Mouse (Mus musculus): ENCODE measurements around the gene Lama5. TPM values are rescaled to one million over a fixed set of nuclear protein-coding genes. Genes with fewer than 3 reads are reported as not detected.

Lama5 gene
- 0.09 and 0.66 TPM in 2 replicates for total RNA-seq (2023)

GRCm38 (mm10) chr2:180225762-180226378 is at the start of gene Lama5:
Gene Lama5 (minus strand): TSS chr2:180225859.

DNA sequence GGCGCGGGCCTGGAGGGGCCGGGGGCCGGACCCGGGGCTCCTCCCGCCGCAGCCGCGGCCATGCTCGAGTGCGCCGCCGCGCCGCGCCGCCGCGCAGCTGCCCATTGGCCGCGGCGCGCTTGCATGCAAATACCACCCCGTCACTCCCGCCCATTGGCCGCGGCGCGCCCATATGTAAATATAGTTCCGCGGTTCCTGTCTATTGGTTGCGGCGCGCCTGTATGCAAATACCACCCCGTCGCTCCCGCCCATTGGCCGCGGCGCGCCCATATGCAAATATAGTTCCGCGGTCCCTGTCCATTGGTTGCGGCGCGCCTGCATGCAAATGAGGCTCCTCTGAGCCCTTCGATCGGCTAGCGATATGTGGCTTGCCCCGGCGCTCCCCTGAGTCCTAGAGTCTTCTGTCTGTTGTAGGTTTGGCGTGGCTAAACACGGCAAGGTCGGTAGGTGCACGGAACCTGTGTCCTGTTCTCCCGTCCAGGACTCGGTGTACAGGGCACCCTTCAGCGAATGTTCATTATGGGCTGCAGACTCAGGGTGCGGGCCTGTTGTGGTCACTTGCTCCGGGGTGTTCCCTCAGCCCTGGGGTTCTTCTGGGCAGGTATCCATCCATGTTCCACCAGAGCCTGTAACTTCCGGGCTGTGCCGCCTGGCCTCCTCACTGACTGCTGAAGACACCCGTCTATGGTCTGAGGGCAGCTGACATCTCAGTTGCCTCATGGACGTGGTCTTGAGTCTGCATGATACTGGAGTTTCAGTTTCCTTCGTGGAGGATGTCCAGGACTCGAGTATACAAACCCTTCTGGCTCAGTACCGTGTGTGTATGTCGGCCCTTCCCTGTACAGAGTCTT is 48.0 kb upstream of the Lama5 start, which contains the start of gene Cables2:
Gene Cables2 (minus strand): TSS at position 103 of the 851 bp plus-strand sequence.

DNA sequence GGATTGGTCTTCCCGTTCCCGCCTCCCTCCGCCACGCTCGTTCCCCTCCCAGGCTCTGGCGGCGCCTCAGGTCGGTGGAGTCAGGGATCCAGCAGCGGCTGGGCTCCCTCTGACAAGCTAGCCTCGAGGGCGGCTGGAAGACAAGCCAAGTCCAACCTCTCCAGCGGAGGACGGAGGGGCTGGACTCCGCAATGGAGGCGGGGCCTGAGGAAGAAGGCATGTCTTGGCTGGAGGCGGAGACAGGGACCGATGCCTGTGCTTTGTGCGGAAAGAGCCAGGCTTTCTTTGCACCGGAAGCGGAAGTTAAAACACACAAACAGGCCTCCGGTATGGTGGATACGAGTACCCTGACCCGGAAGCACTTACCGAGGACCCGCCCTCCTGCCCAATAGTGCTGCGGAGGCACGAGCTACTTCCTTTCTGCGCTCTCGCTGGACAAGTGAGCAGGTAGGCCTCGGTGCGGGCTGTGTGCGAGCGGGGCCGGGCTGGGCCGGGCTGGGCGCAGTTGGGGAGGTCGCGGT is 31.4 kb upstream of the Lama5 start, which contains the start of gene Rps21:
Gene Rps21 (plus strand): TSS at position 377 of the 521 bp plus-strand sequence.

GRCm38 (mm10) chr2:180170806-180171521 is 54.7 kb downstream of the Lama5 start, which contains the start of gene Adrm1:
Gene Adrm1 (plus strand): TSS chr2:180171485.

Other genes with a start within 250 kb of the Lama5 start
- gene Taf4, start 249.2 kb downstream of the Lama5 start, total RNA-seq (2023): 30.3 and 46.5 TPM in 2 replicates
- 14.7 and 15.7 TPM in 2 replicates for gene Lsm14b, start 200.9 kb downstream of the Lama5 start, total RNA-seq (2023)
- gene Psma7, start 183.4 kb downstream of the Lama5 start, total RNA-seq (2023): 128 and 158 TPM in 2 replicates
- gene Ss18l1, start 183.3 kb downstream of the Lama5 start, total RNA-seq (2023): 3.4 and 3.8 TPM in 2 replicates
- 4.6 and 6.9 TPM in 2 replicates for gene Mtg2, start 155.3 kb downstream of the Lama5 start, total RNA-seq (2023)
- gene Hrh3, start 121.4 kb downstream of the Lama5 start, total RNA-seq (2023): not detected in 2 replicates
- 69.9 and 77.3 TPM in 2 replicates for gene Osbpl2, start 106.6 kb downstream of the Lama5 start, total RNA-seq (2023)
- 69.8 and 76.8 TPM in 2 replicates for gene Adrm1, start 54.4 kb downstream of the Lama5 start, total RNA-seq (2023)
- 370 and 374 TPM in 2 replicates for gene Rps21, start 31.5 kb upstream of the Lama5 start, total RNA-seq (2023)
- 21.0 and 30.1 TPM in 2 replicates for gene Cables2, start 47.6 kb upstream of the Lama5 start, total RNA-seq (2023)
- gene Rbbp8nl, start 64.0 kb upstream of the Lama5 start, total RNA-seq (2023): not detected in 2 replicates
- gene Gata5, start 108.8 kb upstream of the Lama5 start, total RNA-seq (2023): not detected in 2 replicates
- gene Slco4a1, start 230.4 kb upstream of the Lama5 start, total RNA-seq (2023): 26.8 and 27.8 TPM in 2 replicates